Comparison of ENCODE assay signal across 8 mouse cellular contexts in the genomic region with DNA sequence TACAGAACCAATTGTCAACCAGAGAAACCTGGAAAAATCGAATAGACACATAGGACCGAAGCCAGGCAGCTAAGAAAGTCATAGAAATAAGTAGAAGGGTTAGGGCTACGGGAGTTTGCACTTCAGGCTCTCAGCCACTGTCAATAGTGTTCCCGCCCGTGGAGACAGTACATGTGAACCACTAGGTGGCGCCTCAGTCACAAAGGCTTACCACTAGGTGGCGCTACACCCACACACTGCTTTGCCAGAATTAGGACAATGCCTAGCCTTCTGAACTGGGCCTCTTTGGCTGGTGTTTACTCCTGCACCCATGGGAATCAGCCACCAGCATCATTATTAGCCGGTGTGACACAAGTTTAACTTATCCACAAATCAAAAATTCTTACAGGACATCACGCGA. TPM values are rescaled to one million over a fixed set of nuclear protein-coding genes. Genes with fewer than 3 reads are reported as not detected.
DNase-seq lines count a peak whose midpoint lies in the region; ATAC-seq and TF ChIP-seq lines count a peak whose summit lies in the region.
"Had no signal": no experiment of that assay in that cellular context is flagged by ENCODE, and none has a peak within 500 bp of the region (broad histone marks: within the 10 kb centered on the region; RNA-seq: fewer than 3 reads in every experiment).

No protein-coding gene starts in this region.

- peak; percentile 100; the same call in 1 of the 2 replicates for TF ChIP-seq CTCF in spleen, adult 2 months (IDR thresholded peaks at IDR 0.05; ENCODE audit: extremely low read depth, insufficient read depth, insufficient read length, insufficient replicate concordance)

- peak; percentile 77 for DNase-seq in T-cell, adult 2 months (ENCODE audit: low spot score)
- peak; percentile 81 for DNase-seq in c-Kit-positive CD71-positive TER-119-positive erythroid progenitor cells, embryonic 14.5 days (ENCODE audit: low spot score)
- DNase-seq in forelimb bud, embryonic 11.5 days (ENCODE audit: low read depth, low spot score), result peak; percentile 85
- DNase-seq in left cerebral cortex, adult 8-10 months (ENCODE audit: low spot score in 2 of 2), result peak; percentile 74 to 82
- DNase-seq in spleen, adult 2 months (ENCODE audit: low read depth in 1 of 2, low spot score in 2 of 2), result peak; percentile 62 to 68

- TF ChIP-seq POLR2A in spleen, adult 2 months (IDR thresholded peaks at IDR 0.05; ENCODE audit: low read depth, low read length), result no peak

- no peaks in the 10 kb centered on the region for H3K27me3 ChIP-seq in spleen, adult 2 months (ENCODE audit: control insufficient read depth, insufficient read depth, low read length)
- H3K27me3 ChIP-seq: neural tube, embryonic 12.5 days had no signal

- H3K36me3 ChIP-seq in spleen, adult 2 months (ENCODE audit: control insufficient read depth, insufficient read depth, low read length), result peaks cover 8% of the 10 kb centered on the region; the same call in 1 of the 2 replicates

- no peak overlapping the region for H3K27ac ChIP-seq in spleen, adult 2 months (ENCODE audit: insufficient read depth, low read length)
- H3K27ac ChIP-seq: neural tube, embryonic 12.5 days had no signal

- no peaks in the 10 kb centered on the region for H3K4me1 ChIP-seq in spleen, adult 2 months (ENCODE audit: control insufficient read depth, insufficient read depth, insufficient read length)

- 36% methylated on average over 10 of the region's 10 CpGs for WGBS in spleen, adult 2 months

- ATAC-seq in inflammation-experienced regulatory T-cells, adult 6 months, result peak; percentile 64
- peak; percentile 64 for ATAC-seq in megakaryocyte-erythroid progenitor cell, adult 5-6 weeks (replicated peaks; ENCODE audit: low FRiP score, low TSS enrichment, poor library complexity, severe bottlenecking)

- H3K4me3 ChIP-seq in spleen, adult 2 months (ENCODE audit: extremely low read depth, insufficient read depth, insufficient read length), result no peak overlapping the region
- H3K4me3 ChIP-seq: neural tube, embryonic 12.5 days had no signal

RNA-seq across cellular contexts. Expression of gene Pink1, which starts 6.6 kb away (rescaled TPM):
- 10 to 100 TPM in 2 of 3 experiments, 1 to 10 TPM in 1; 6.0 to 24.7 (median 10.8) TPM for polyA plus RNA-seq in inflammation-experienced regulatory T-cells, adult 6 months (2017; shearing (Covaris generic))
- total RNA-seq in left cerebral cortex, adult 8-10 months (2022), result 100 to 1,000 TPM; 329 to 369 (median 363) TPM
- 21.8 and 27.8 TPM in 2 replicates for total RNA-seq in megakaryocyte-erythroid progenitor cell, adult 5-6 weeks (2014; fragmentation: Nextera tagmentation)
- 20.6 and 38.0 TPM in 2 replicates for total RNA-seq in megakaryocyte-erythroid progenitor cell, adult 5-6 weeks (2017)
- 48.1 and 52.7 TPM in 2 replicates for polyA plus RNA-seq in spleen, adult 2 months (2012; rRNA removed)

RNA-seq across cellular contexts. Expression of gene Ddost, which starts 15.0 kb away (rescaled TPM):
- polyA plus RNA-seq in inflammation-experienced regulatory T-cells, adult 6 months (2017; shearing (Covaris generic)), result 100 to 1,000 TPM; 101 to 118 (median 104) TPM
- 100 to 1,000 TPM in 1 of 4 experiments, 10 to 100 TPM in 3; 92.1 to 102 (median 93.0) TPM for total RNA-seq in left cerebral cortex, adult 8-10 months (2022)
- total RNA-seq in megakaryocyte-erythroid progenitor cell, adult 5-6 weeks (2014; fragmentation: Nextera tagmentation), result 113 and 127 TPM in 2 replicates
- 84.1 and 122 TPM in 2 replicates for total RNA-seq in megakaryocyte-erythroid progenitor cell, adult 5-6 weeks (2017)
- 106 and 138 TPM in 2 replicates for polyA plus RNA-seq in spleen, adult 2 months (2012; rRNA removed)

RNA-seq across cellular contexts. Expression of gene Cda, which starts 48.3 kb away (rescaled TPM):
- not detected for polyA plus RNA-seq in inflammation-experienced regulatory T-cells, adult 6 months (2017; shearing (Covaris generic))
- total RNA-seq in left cerebral cortex, adult 8-10 months (2022), result 1 to 10 TPM; 3.4 to 5.3 (median 4.4) TPM
- 2.6 TPM in 1 of 2 replicates, not detected in the other for total RNA-seq in megakaryocyte-erythroid progenitor cell, adult 5-6 weeks (2014; fragmentation: Nextera tagmentation)
- not detected in 2 replicates for total RNA-seq in megakaryocyte-erythroid progenitor cell, adult 5-6 weeks (2017)
- 0.33 TPM in 1 of 2 replicates, not detected in the other for polyA plus RNA-seq in spleen, adult 2 months (2012; rRNA removed)

Comparison
In these comparisons a context has a peak if more than half of its experiments do, and no peak if none do; other contexts are left out.
1. RNA of gene Pink1, which starts 6.6 kb away (total RNA-seq): 329 to 369 TPM in left cerebral cortex, adult 8-10 months; 20.6 to 38.0 TPM in megakaryocyte-erythroid progenitor cell, adult 5-6 weeks; every median in the first group is over 4 times any median in the second.
2. Peak in every context shown above with its lines, with median percentiles within 50 percentile points of each other: DNase-seq.